Mouse (Mus musculus) testis, postnatal 10 days (tissue): ENCODE measurements around the gene Adam12.

Experiments
- DNase-seq: peaks from one replicate; pipeline ENCODE4 v3.0.0; 2021; ENCODE audit warnings: low spot score

Adam12 gene

DNA sequence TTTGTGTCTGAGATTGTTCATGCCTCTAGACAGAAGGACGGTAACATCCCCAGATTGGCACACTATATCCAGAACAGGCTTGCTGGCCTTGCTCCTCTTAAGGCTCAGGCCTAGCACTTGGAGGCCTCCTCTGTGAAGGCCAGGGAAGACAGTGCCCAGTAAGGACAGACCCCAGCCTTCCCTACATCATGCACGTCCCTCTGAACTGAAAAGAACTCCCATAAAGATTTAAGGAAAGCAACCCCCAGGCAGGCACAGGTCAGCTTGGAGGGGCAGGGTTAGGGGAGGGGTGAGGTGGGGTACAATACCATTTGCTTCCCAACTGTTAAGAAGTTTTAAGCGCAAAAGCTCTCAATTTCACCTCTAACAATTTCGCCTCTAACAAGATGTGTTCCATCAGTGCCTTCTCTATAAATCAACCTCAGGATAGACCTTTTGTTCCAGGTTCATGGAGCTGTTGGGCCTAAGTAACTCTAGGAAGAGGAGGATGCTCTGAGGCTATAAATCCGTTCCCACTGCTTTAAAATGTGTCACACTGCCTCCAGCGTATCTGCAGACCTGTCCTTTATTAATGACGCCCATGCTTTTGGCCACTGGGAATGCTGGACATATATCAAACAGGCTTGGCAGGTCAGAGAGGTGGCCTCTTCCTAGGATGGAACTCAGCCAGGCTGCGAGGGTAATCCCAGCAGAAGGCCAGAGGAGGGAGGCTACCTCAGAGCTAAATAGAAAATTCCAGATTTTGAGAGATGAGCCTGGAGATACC lies 150.5 kb downstream of the Adam12 start:
- no peak for DNase-seq

- DNase-seq, result no peak
Observed at GRCm38 (mm10) chr7:134079980-134080725, 151.8 kb downstream of the Adam12 start.

DNA sequence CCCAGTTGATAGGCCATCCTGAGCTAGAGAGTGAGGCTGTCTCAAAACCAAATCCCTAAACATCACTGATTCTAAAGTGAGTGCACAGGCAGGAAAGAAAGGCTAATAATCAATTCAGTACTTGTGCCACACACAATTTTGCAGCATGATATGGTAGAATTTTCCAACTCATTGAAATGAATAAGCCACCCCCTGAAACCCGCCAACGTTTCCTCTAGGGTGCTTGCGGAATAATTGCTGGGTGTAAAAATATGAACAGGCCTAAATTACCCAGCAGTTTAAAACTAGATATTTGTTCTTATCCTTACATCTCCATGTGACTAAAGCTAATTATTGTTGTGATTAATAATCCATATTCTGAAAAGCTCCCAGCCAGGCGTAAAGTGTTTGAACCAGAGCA lies 154.3 kb downstream of the Adam12 start:
- no peak for DNase-seq

DNA sequence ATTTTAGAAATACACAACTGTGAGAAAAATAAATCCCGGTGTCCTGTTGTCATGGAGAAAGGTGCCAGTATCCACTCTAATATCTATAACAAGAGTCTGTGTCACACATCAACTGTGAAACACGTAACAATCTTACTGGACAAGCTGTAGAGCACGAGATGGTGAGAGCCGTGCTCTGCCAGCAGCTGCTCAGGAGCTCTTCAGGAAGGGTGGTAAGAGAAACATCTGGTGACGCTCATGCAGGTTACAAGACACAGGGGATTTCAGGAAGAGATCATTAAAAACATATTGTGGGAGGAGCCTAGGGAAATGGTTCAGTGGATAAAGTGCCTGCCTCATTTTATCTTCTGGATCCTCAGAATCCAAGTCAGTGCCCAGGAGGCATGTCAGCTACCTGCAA lies 158.9 kb downstream of the Adam12 start:
- DNase-seq, result no peak

DNA sequence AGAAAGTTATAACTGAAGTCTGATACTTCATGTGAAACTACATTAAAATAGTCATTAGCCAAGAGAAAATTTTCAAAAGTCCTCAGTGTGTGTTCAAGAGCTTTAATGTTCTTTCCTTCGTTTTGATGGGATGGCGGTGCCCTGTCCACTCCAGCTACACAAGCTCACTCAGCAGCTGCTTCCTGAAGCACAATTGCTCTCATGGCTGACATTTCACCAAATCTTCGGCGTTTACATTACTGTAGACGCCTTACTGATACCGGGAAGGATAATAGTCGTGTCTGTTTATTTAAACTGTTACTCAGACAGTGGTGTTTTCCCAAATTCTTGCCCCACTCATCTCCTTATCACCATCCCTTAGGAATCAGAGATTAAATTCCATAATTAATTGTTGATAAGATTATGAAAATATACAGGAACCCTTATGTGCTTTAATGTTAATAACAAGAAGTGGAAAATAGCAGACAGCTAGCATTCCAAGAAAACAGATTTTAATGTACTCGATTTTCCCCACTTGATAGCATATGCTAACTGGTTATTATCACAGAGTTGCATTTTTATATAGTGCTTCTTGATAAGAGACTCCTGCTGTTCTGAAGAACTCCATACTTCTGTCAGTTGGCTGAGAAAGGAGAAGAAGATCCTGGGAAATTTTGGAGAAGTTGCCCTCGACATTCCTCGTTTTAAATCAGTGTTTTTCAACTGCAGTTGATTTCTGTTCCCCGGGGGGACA lies 160.6 kb downstream of the Adam12 start:
- DNase-seq, result no peak

DNA sequence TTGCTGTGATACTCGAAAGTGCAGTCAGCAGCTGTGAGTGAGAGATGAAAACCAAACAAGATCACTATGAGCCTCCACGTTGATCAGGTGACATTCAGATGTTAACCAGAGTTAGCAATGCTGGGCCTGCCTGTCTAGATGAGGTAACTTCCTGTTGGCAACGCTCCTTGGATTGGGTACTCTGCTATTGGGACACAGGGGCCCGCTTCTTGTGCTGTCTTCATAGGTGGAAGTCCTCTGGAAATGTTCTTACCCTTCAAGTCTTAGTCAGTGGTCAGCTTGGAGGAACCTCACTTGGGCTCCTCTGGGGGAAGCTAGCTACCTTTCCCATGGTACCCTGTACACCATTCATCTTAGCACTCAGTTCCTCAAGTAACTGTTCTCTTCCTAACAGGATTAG lies 169.3 kb downstream of the Adam12 start:
- no peak for DNase-seq

- DNase-seq, result no peak
Observed at GRCm38 (mm10) chr7:134052486-134052885, 179.5 kb downstream of the Adam12 start.

GRCm38 (mm10) chr7:134050371-134050770 lies 181.6 kb downstream of the Adam12 start:
- DNase-seq, result no peak

DNA sequence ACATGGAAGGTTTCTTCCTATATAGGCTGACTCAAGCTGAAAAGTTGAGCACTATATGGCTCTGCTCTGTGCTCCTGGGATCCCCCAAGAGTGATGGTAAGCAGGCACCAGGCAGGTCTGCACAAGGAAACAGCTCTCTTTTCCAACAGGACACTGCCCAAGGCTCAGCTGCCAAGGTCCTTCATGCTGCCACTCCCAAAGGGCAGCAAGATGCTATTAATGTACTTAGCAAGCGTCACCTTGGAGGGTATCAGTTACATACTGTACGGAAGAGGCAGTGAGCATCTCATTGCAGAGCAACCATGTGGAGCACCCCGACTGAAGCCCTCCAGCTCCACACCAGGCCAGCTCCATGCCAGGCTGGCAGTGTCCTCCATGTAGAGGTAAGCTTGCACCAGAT lies 185.6 kb downstream of the Adam12 start:
- no peak for DNase-seq

- DNase-seq, result no peak
Observed at GRCm38 (mm10) chr7:134043576-134043975, 188.4 kb downstream of the Adam12 start.

DNA sequence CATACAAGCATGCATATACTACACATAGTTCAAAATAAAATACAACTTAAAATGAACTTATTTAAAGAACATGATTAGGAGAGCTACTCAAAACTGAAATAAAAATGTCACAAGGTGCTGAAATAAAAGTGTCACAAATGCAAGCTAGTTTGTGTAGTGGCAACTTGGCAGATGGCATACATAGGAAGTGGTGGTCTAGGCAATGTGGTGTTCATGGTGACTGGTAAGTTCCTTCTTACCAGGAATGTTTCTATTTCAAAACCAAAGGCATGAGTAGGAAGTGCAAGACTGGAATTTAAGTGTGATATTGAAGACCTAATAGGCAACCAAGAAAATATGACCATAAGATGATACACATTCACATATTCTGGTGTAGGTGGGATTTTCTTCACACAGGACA lies 189.3 kb downstream of the Adam12 start:
- DNase-seq, result no peak

DNA sequence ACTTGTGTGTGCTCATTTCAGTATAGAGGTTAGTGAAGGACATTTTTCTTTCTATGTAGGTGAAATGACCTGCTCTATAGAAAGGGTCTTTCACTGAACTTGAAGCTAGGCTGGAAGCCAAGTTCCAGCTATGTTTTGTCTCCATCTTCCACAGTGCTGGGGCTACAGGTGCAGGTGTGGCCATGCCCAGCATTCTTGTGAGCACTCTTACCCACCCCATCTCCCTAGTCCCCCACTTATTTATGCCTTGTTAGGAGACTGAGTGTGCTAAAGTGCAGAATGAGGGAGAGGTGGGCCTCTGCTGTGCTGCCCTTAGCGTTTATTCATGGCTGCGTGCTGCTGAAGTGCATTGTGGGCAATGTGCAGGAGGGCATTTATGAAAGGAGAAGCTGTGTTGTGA lies 198.0 kb downstream of the Adam12 start:
- no peak for DNase-seq

DNA sequence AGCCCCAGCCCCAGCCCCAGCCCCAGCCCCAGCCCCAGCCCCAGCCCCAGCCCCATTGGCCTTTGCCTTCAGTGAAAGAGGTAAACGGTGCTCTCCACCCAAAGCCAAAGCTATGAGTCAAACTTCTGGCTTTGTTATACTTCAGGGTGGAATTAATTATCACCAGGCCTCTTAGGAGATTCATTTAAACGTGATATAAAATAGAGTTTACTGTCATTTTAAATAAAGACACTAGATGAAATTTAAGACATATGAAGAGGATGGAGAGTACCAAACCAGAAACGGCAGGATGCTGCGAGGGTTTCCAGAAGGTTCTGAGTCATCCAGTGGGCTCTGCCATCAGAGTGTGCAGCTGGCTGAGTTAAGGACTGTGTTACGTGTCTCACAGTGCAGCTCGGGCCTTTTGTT lies 199.0 kb downstream of the Adam12 start:
- DNase-seq, result no peak

DNA sequence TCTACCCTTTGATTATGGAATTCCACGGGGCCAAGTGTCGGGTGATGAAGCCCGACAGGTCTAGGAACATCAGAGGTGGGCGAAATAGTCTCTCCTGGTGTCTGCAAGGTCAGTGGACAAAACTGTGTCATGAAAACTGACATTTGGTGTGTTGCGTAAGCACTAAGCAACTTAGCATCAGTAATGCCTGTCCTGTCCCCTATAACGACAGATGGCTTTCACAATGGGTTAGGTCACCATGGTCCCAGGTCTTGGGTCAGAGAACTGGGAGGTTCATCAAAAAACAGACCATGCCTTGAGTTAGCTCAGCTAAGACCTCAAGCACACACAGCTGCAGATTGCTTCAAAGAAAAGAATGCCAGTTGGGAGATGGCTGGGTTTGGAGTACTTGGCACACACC lies 200.2 kb downstream of the Adam12 start:
- DNase-seq, result no peak

GRCm38 (mm10) chr7:134031256-134031655 lies 200.7 kb downstream of the Adam12 start:
- no peak for DNase-seq

DNA sequence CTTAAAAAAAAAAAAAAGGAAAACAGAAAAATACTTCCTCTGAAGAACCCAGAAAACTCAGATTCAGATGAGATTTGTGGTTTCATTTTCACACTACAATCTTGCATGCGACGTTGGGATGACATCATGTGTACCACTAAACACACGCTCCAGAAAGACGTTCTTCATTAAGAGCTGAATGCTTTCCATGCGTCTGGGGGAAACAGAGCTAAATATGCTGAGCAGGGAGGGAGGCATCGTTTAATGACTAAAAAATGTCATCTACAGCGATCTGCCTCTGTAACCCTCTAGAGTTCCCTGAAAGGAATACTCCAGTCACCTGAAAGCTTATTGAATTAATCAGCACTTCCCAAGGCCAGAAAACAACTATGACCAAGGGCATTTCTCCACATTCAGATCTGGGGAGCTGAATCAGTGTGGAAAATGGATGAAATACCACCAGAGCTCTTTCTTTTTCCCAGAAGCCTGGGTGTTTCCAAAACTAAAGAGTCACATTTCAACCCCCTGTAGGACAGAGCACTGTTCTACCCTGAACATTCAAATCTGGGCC lies 203.6 kb downstream of the Adam12 start:
- DNase-seq, result no peak

DNA sequence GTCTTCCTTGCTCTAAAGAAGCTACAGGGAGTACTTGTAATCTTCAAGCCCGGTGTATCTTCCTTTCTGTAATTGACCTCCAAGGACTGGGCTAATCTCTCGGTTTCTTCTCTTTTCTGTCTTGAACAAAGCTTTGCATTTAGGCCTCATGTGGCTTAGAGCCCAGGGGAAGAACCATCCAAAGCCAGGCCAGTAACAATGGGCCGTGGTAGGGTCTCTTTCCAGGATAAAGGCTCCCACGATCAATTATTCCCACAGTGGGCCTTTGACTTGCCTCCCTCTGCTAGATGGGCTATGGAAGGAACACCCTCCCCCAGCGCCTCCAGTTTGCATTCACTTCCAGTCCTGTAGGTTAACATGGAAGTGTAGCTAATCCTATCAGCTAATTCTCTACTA lies 204.9 kb downstream of the Adam12 start:
- no peak for DNase-seq

DNA sequence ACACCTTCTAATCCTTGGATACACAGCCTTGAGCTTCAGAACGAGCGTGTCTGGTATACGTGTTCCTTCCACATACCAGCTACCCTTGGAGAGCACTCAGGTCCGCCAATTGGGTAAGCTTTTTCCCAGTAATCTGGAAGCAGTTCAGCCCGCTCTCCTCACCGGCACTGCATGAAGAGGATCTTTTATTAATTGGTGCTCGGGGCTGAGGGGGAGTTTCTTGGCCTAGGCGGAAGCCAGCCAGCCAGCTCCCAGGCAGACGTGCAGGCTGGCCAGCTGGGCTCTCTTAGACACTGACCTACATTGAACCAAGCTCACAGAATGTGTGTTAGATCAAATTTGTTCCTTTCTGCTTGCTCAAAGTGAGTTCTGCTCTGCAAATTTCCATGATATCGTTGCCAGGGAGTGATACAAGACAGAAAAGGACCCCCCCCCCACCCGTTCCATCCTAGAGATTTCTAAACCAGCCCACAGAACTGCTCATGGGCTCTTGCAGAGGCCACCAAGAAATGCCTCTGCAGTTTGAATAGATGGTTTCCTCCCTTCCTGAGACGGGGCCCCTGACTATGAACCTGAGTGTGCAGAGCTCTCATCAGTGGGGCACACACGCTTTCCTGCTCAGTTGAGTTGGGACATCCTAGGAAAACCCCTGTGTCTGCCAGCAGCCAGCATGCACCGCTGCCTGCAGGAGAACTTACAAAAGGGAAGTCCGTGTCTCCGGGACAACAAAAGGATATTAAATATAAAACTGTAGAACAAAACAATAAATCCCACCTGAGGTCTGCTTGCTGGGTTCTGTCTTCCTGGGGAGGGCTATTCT lies 205.5 kb downstream of the Adam12 start:
- peak; percentile 73 for DNase-seq

GRCm38 (mm10) chr7:134022157-134022885 lies 209.6 kb downstream of the Adam12 start:
- DNase-seq, result no peak

DNA sequence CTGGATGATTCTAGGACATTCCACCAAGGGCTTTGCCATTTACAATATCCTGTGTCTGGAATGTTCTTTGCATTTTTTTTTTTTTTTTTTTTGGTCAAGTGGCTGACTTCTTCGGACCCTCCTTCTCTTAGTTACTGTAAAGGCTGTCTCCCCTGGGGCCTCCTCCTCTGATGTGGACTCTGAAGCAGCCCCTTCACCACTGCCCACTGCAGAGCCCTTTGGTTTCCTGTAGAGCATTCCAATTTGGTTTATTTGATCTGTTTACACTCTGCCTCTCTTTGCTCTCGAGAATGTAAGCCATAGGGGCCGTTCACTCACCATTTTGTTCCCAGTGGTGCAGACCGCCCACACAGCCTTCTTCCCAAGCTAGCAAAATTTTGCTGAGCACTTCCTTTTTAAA lies 216.7 kb downstream of the Adam12 start:
- DNase-seq, result no peak

DNA sequence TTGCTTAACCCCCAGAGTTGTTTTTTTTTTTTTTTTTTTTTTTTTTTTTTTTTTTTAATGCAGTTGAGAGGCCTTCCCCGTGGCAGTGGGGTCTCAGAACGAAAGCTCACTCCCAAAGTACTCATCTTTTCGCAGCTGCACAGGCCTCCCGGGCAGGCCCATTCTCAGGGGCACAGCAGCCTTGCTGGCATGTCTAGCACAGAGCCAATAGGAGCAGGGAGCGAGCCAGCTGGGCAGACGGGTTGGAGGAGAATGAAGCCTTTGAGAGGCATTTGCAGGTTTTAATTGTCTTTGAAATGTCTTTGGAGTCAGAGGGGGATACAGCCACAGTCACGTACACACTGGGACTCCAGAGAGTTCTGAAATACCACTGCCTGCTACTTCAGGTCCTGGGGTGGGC lies 217.2 kb downstream of the Adam12 start:
- no peak for DNase-seq
